Comparison of ENCODE assay signal across 8 mouse cellular contexts in genomic region chr3:124274928-124275609, GRCm38 (mm10). TPM values are rescaled to one million over a fixed set of nuclear protein-coding genes. Genes with fewer than 3 reads are reported as not detected.
DNase-seq lines count a peak whose midpoint lies in the region; ATAC-seq and TF ChIP-seq lines count a peak whose summit lies in the region.
"Not testable (repeated sequence)": the region's sequence is repeated elsewhere in the genome, so short reads cannot be mapped to it uniquely, and the experiment has no call there.

No protein-coding gene starts in this region.

- not testable (repeated sequence) for H3K27me3 ChIP-seq in E14TG2a.4 (ENCODE audit: insufficient read depth, low read length); embryonic facial prominence, embryonic 11.5 days (ENCODE audit: control insufficient read depth, insufficient read depth, low read length); intestine, embryonic 15.5 days (replicated peaks)

- H3K4me1 ChIP-seq in E14TG2a.4 (replicated peaks; ENCODE audit: low read depth, low read length); embryonic facial prominence, embryonic 11.5 days (ENCODE audit: control insufficient read depth, insufficient read depth, low read length); intestine, embryonic 15.5 days (replicated peaks): not testable (repeated sequence)

- H3K4me3 ChIP-seq in E14TG2a.4 (replicated peaks; ENCODE audit: low read length); embryonic facial prominence, embryonic 11.5 days (ENCODE audit: low read depth, low read length); intestine, embryonic 15.5 days (replicated peaks): not testable (repeated sequence)

- 12% methylated on average over 13 of the region's 13 CpGs for WGBS in embryonic facial prominence, embryonic 11.5 days
- WGBS in intestine, embryonic 15.5 days, result 13% methylated on average over 13 of the region's 13 CpGs

- not testable (repeated sequence) for H3K4me2 ChIP-seq in embryonic facial prominence, embryonic 11.5 days (ENCODE audit: low read depth, low read length); intestine, embryonic 15.5 days (replicated peaks)

- peak; percentile 5 for DNase-seq in c-Kit-positive CD71-negative TER-119-negative erythroid progenitor cells, embryonic 14.5 days (ENCODE audit: low read depth)
- peak; percentile 73 for DNase-seq in embryonic facial prominence, embryonic 11.5 days (ENCODE audit: low spot score)
- DNase-seq in heart, adult 8-10 months (ENCODE audit: low spot score), result peak; percentile 13
- DNase-seq in left cerebral cortex, adult 18-20 months (ENCODE audit: low spot score in 2 of 2), result peak; percentile 39 to 58
- DNase-seq in mesoderm, embryonic 11.5 days (ENCODE audit: low read depth, low spot score), result peak; percentile 63
- peak; percentile 60 to 77 for DNase-seq in right cerebral cortex, postnatal 10 days (ENCODE audit: low spot score in 2 of 2)

- not testable (repeated sequence) for H3K9ac ChIP-seq in embryonic facial prominence, embryonic 11.5 days (replicated peaks; ENCODE audit: low read length); intestine, embryonic 15.5 days

- peak; percentile 67 for TF ChIP-seq CTCF in E14TG2a.4 (conservative IDR thresholded peaks at IDR 0.05; ENCODE audit: low read length)

- not testable (repeated sequence) for ATAC-seq in embryonic facial prominence, embryonic 11.5 days (replicated peaks; ENCODE audit: insufficient number of reproducible peaks, low FRiP score, low TSS enrichment, low read depth)
- 0 out of 2 replicates have a peak, but pooled peaks have one; percentile 39 for ATAC-seq in intestine, embryonic 15.5 days

- not testable (repeated sequence) for H3K27ac ChIP-seq in embryonic facial prominence, embryonic 11.5 days (replicated peaks; ENCODE audit: low read depth, low read length); intestine, embryonic 15.5 days

- H3K36me3 ChIP-seq in E14TG2a.4 (ENCODE audit: insufficient read depth, low read length); embryonic facial prominence, embryonic 11.5 days (replicated peaks; ENCODE audit: control insufficient read depth, insufficient read depth, low read depth, low read length); intestine, embryonic 15.5 days: not testable (repeated sequence)

- H3K9me3 ChIP-seq in E14TG2a.4 (ENCODE audit: low read length); embryonic facial prominence, embryonic 11.5 days (replicated peaks; ENCODE audit: control insufficient read depth, low read length); intestine, embryonic 15.5 days: not testable (repeated sequence)

RNA-seq across cellular contexts. Expression of gene Tram1l1, which starts 45.6 kb away (rescaled TPM):
- polyA plus RNA-seq in embryonic facial prominence, embryonic 11.5 days (2014; fragmentation: Nextera tagmentation; extraction: Ambion mirVana), result 18.1 and 19.3 TPM in 2 replicates
- under 1 TPM in 2 of 4 experiments, not detected in 2; 0.06 to 0.09 TPM for total RNA-seq in heart, adult 8-10 months (2022)
- polyA plus RNA-seq in intestine, embryonic 15.5 days (2015; fragmentation: Nextera tagmentation; extraction: Ambion mirVana), result 5.6 and 6.0 TPM in 2 replicates
- 10 to 100 TPM; 17.5 to 18.5 TPM for total RNA-seq in left cerebral cortex, adult 18-20 months (2021)

Comparison
In these comparisons a context has a peak if more than half of its experiments do, and no peak if none do; other contexts are left out.
1. DNase-seq: peak in every context shown above with its lines; median percentile 73 in embryonic facial prominence, embryonic 11.5 days; 68 in right cerebral cortex, postnatal 10 days; 63 in mesoderm, embryonic 11.5 days; 48 in left cerebral cortex, adult 18-20 months; 13 in heart, adult 8-10 months; 5 in c-Kit-positive CD71-negative TER-119-negative erythroid progenitor cells, embryonic 14.5 days.
2. RNA of gene Tram1l1, which starts 45.6 kb away (total RNA-seq): 17.5 to 18.5 TPM in left cerebral cortex, adult 18-20 months; 0.06 to 0.09 TPM in heart, adult 8-10 months; every median in the first group is over 10 times any median in the second.